Mouse (Mus musculus) lung, postnatal 0 days (tissue): ENCODE data around the gene Ntan1.

ENCODE experiments used
- CTCF ChIP-seq: IDR thresholded peaks from 2 replicates; pipeline ENCODE4 v1.5.1; 2016; ENCODE audit warnings: antibody characterized with exemption, mild to moderate bottlenecking
- EP300 ChIP-seq: IDR thresholded peaks from 2 replicates; pipeline ENCODE4 v1.6.1; 2016; ENCODE audit warnings: antibody characterized with exemption, mild to moderate bottlenecking, control low read depth

- TF ChIP-seq CTCF (peak; percentile 17; the same call in 1 of the 2 replicates), EP300 (peak; percentile 35; the same call in 1 of the 2 replicates)
Observed at GRCm38 (mm10) chr16:13780353-13781036, 38.1 kb upstream of the Ntan1 start, which contains the start of gene Rrn3.
